Mouse (Mus musculus) liver, embryonic 16.5 days (tissue): ENCODE results near the gene Patj. TPM values are rescaled to one million over a fixed set of nuclear protein-coding genes. Genes with fewer than 3 reads are reported as not detected.
A peak's percentile ranks its signal among the peaks of the same experiment; 100 is the strongest.

Experiments
- ATAC-seq: fragments of 200-750 bp; cut with Nextera tagmentation; 2 replicates; pipeline ENCODE4 v1.8.0; 2017; ENCODE audit warnings: low read depth, mild to moderate bottlenecking, moderate number of reproducible peaks, moderate library complexity
- H3K27ac ChIP-seq: fragments of 300-500 bp; sonication (generic); 2 replicates; pipeline ENCODE4 v1.5.1; 2014; ENCODE audit warnings: mild to moderate bottlenecking, low read length
- H3K27me3 ChIP-seq: fragments of 300-500 bp; sonication (generic); 2 replicates; pipeline ENCODE4 v1.6.1; 2014; ENCODE audit warnings: low read depth, low read length, mixed read lengths; ENCODE audit not compliant: control insufficient read depth, insufficient read depth
- H3K36me3 ChIP-seq: fragments of 300-500 bp; sonication (generic); 2 replicates; pipeline ENCODE4 v1.6.1; 2014; ENCODE audit warnings: mild to moderate bottlenecking; ENCODE audit not compliant: control insufficient read depth, insufficient read depth
- H3K4me1 ChIP-seq: fragments of 300-500 bp; sonication (generic); 2 replicates; pipeline ENCODE4 v1.6.1; 2014; ENCODE audit warnings: low read depth, low read length, mixed read lengths; ENCODE audit not compliant: control insufficient read depth
- H3K4me2 ChIP-seq: fragments of 300-500 bp; sonication (generic); 2 replicates; pipeline ENCODE4 v1.6.1; 2014; ENCODE audit warnings: low read depth, low read length, mixed read lengths
- H3K4me3 ChIP-seq: fragments of 300-500 bp; sonication (generic); 2 replicates; pipeline ENCODE4 v1.5.1; 2014; ENCODE audit warnings: low read depth, mild to moderate bottlenecking, low read length
- H3K9ac ChIP-seq: fragments of 300-500 bp; sonication (generic); 2 replicates; pipeline ENCODE4 v1.6.1; 2014; ENCODE audit warnings: low read depth, low read length
- H3K9me3 ChIP-seq: fragments of 300-500 bp; sonication (generic); replicated peaks from 2 replicates; pipeline ENCODE4 v1.6.1; 2016; ENCODE audit warnings: low read length; ENCODE audit not compliant: control insufficient read depth
- WGBS: fragments of 180-500 bp; shearing (Covaris S2); extraction: QIAGEN DNeasy Blood & Tissue Kit; methylation state at CpG from one replicate; pipeline ENCODE4 v1.1.7; 2014; ENCODE audit not compliant: insufficient replicate concordance; 5-methylcytosine and 5-hydroxymethylcytosine counted together
- polyA plus RNA-seq: library from polyadenylated mRNA; unstranded; fragments of >200 nt; fragmentation: Nextera tagmentation; extraction: Ambion mirVana; gene quantifications from 2 replicates; pipeline ENCODE4 v1.2.1, GENCODE M21; 2015

Gene Patj
- polyA plus RNA-seq, 1 experiment from 2014 or later = 3.3 TPM

DNA sequence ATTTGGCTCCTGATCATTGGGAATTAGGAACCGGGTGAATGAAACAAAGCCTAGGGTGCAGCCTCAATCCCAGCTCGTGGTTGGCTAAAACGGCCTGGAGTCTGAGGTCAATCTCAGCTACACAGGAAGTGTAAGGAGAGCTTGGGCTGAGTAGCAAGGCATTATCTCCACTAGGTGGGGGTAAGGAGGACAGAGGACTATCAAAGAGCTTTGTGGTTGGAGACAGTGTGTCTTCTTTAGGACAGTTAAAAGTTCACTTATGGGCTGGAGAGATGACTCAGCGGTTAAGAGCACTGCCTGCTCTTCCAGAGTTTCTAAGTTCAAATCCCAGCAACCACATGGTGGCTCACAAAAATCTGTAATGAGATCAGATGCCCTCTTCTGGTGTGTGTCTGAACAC is 329.9 kb downstream of the Patj start:
- peaks cover 28% of the 10 kb centered on the region for H3K27me3 ChIP-seq
- no peaks in the 10 kb centered on the region for H3K36me3 ChIP-seq
- 19% methylated on average over 4 of the region's 4 CpGs for WGBS
- no peaks in the 10 kb centered on the region for H3K4me1 ChIP-seq
- no peak for ATAC-seq
- no peak overlapping the region for H3K27ac ChIP-seq
- H3K4me3 ChIP-seq = no peak overlapping the region
- H3K9me3 ChIP-seq = no peaks in the 10 kb centered on the region
- H3K4me2 ChIP-seq = no peak overlapping the region
- no peak overlapping the region for H3K9ac ChIP-seq

- no peaks in the 10 kb centered on the region for H3K9me3 ChIP-seq
- H3K9ac ChIP-seq = no peak within 1 kb of the TSS
- peak within 1 kb of the TSS; percentile 31 for H3K4me2 ChIP-seq
- peaks cover 28% of the 10 kb centered on the region for H3K27me3 ChIP-seq
- H3K27ac ChIP-seq = no peak within 1 kb of the TSS
- 3% methylated on average over 29 of the region's 29 CpGs for WGBS
- ATAC-seq = no peak; the same call in 1 of the 2 replicates
- 0 out of 2 replicates have a peak within 1 kb of the TSS, but pooled peaks have one; percentile 1 for H3K4me3 ChIP-seq
- no peaks in the 10 kb centered on the region for H3K4me1 ChIP-seq
- H3K36me3 ChIP-seq = no peaks in the 10 kb centered on the region
These were observed 331.1 kb downstream of the Patj start, which contains the start of gene L1td1 for GRCm38 (mm10) chr4:98726590-98727237. Gene L1td1 (plus strand): TSS chr4:98726734.

GRCm38 (mm10) chr4:98727295-98727958 is 331.8 kb downstream of the Patj start:
- H3K36me3 ChIP-seq = no peaks in the 10 kb centered on the region
- H3K27ac ChIP-seq = no peak overlapping the region
- 0 out of 2 replicates have a peak overlapping the region, but pooled peaks have one; percentile 1 for H3K4me3 ChIP-seq
- no peak overlapping the region for H3K9ac ChIP-seq
- H3K27me3 ChIP-seq = peaks cover 28% of the 10 kb centered on the region
- peak overlapping the region; percentile 31; the same call in 1 of the 2 replicates for H3K4me2 ChIP-seq
- no peak for ATAC-seq
- H3K9me3 ChIP-seq = no peaks in the 10 kb centered on the region
- WGBS = 3% methylated on average over 21 of the region's 21 CpGs
- H3K4me1 ChIP-seq = no peaks in the 10 kb centered on the region

DNA sequence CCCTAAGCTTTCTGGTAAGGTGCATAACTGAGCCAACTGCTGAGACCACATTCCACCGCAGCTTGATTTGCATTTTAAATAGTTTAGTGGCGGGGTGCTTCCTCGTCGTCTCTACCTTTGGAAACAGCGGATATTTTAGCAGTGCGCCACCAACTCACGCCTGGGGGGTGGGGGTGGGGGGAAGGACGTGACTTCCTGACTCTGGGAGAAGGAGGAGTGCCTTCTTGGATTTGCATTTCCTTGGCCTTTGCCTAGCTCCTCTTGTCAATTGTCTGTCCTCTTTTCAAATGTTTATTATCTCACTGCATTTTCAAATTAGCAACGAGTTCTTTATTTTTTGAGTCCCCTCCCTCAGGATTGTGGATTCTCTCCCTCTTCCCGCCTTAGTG is 332.4 kb downstream of the Patj start:
- H3K36me3 ChIP-seq = no peaks in the 10 kb centered on the region
- H3K27ac ChIP-seq = no peak overlapping the region
- WGBS = under 1% methylated on average over 10 of the region's 10 CpGs
- ATAC-seq = no peak
- H3K4me2 ChIP-seq = 0 out of 2 replicates have a peak overlapping the region, but pooled peaks have one; percentile 19
- H3K27me3 ChIP-seq = peaks cover 28% of the 10 kb centered on the region
- no peaks in the 10 kb centered on the region for H3K4me1 ChIP-seq
- H3K9ac ChIP-seq = no peak overlapping the region
- no peaks in the 10 kb centered on the region for H3K9me3 ChIP-seq
- no peak overlapping the region for H3K4me3 ChIP-seq

GRCm38 (mm10) chr4:98728716-98729115 is 333.1 kb downstream of the Patj start:
- no peaks in the 10 kb centered on the region for H3K9me3 ChIP-seq
- no peak for ATAC-seq
- no peak overlapping the region for H3K4me3 ChIP-seq
- no peak overlapping the region for H3K4me2 ChIP-seq
- no peak overlapping the region for H3K9ac ChIP-seq
- WGBS = 27% methylated on average over 7 of the region's 7 CpGs
- H3K4me1 ChIP-seq = no peaks in the 10 kb centered on the region
- no peak overlapping the region for H3K27ac ChIP-seq
- peaks cover 28% of the 10 kb centered on the region for H3K27me3 ChIP-seq
- no peaks in the 10 kb centered on the region for H3K36me3 ChIP-seq

- no peak overlapping the region for H3K9ac ChIP-seq
- H3K27me3 ChIP-seq = peaks cover 2% of the 10 kb centered on the region; the same call in 1 of the 2 replicates
- ATAC-seq = no peak
- H3K4me2 ChIP-seq = no peak overlapping the region
- H3K4me1 ChIP-seq = no peaks in the 10 kb centered on the region
- H3K4me3 ChIP-seq = no peak overlapping the region
- no peaks in the 10 kb centered on the region for H3K9me3 ChIP-seq
- no peaks in the 10 kb centered on the region for H3K36me3 ChIP-seq
- WGBS = 80% methylated on average over 16 of the region's 16 CpGs
- no peak overlapping the region for H3K27ac ChIP-seq
These were observed 338.1 kb downstream of the Patj start for GRCm38 (mm10) chr4:98733660-98734059.

GRCm38 (mm10) chr4:98739753-98740152 is 344.2 kb downstream of the Patj start:
- ATAC-seq = no peak

DNA sequence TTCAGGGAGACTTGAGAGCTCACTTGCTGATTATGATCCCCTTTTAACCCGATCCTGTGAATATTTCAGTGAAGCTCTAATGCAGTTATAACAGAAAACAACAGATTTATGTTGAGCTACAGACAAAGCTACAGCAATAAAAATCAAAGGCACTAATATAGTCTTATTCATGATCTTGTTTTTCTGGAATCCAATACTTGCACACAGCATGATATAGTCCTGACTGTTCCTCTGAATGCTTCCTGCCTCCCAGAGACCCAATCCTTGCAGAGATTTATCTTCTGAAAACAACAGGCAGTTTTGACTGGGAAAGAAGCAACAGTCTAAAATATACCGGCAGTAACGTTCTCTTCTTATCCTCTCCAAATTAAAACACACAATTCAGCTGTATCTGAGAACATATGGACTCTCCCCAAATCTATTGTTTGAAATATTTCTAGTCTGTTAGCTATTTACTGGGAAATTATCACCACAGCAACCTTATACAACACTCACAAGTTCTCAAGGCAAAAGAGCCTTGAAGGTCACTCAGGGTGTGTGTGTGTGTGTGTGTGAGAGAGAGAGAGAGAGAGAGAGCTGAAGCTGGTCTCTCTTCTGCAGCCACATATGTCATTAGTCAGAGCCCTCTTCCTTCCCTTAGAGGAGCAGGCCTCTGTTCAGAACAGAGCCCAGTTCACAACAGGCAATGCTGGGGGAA is 347.8 kb downstream of the Patj start:
- H3K4me3 ChIP-seq = no peak overlapping the region
- no peaks in the 10 kb centered on the region for H3K36me3 ChIP-seq
- no peaks in the 10 kb centered on the region for H3K27me3 ChIP-seq
- 56% methylated on average over 3 of the region's 3 CpGs for WGBS
- no peak for ATAC-seq
- H3K9ac ChIP-seq = no peak overlapping the region
- no peaks in the 10 kb centered on the region for H3K4me1 ChIP-seq
- no peak overlapping the region for H3K4me2 ChIP-seq
- H3K27ac ChIP-seq = no peak overlapping the region
- no peaks in the 10 kb centered on the region for H3K9me3 ChIP-seq

More at GRCm38 (mm10) chr4:98739753-98740152, 344.2 kb downstream of the Patj start:
- no peak overlapping the region for H3K4me3 ChIP-seq
- no peak overlapping the region for H3K9ac ChIP-seq
- 36% methylated on average over 2 of the region's 2 CpGs for WGBS
- no peak overlapping the region for H3K27ac ChIP-seq
- no peaks in the 10 kb centered on the region for H3K27me3 ChIP-seq
- H3K4me1 ChIP-seq = no peaks in the 10 kb centered on the region
- no peaks in the 10 kb centered on the region for H3K36me3 ChIP-seq
- H3K9me3 ChIP-seq = no peaks in the 10 kb centered on the region
- H3K4me2 ChIP-seq = no peak overlapping the region

GRCm38 (mm10) chr4:98743906-98744210 is 348.3 kb downstream of the Patj start:
- Histone ChIP-seq H3K27ac (no peak overlapping the region), H3K4me2 (no peak overlapping the region), H3K4me3 (no peak overlapping the region), H3K36me3 (no peaks in the 10 kb centered on the region), H3K4me1 (no peaks in the 10 kb centered on the region), H3K9ac (no peak overlapping the region), H3K27me3 (no peaks in the 10 kb centered on the region), H3K9me3 (no peaks in the 10 kb centered on the region)
- ATAC-seq = no peak
- WGBS = 34% methylated on average over 7 of the region's 7 CpGs
